Mouse (Mus musculus) heart, embryonic 14.5 days (tissue): ENCODE results near the gene Ptpra. TPM values are rescaled to one million over a fixed set of nuclear protein-coding genes. Genes with fewer than 3 reads are reported as not detected.

Experiments used
- ATAC-seq: fragments of 200-750 bp; cut with Nextera tagmentation; 2 replicates; pipeline ENCODE4 v1.8.0; 2017; ENCODE audit warnings: low read depth, moderate TSS enrichment; ENCODE audit not compliant: insufficient number of reproducible peaks, insufficient read depth, low FRiP score
- H3K27ac ChIP-seq, 2 experiments: fragments of 200-500 bp in 1 of 2; fragments of 300-500 bp in 1 of 2; sonication (generic) in 1 of 2; replicated peaks in 1 of 2; 2 replicates each; pipeline ENCODE4 v1.5.1; 2012 to 2014; ENCODE audit warnings: low read depth in 2 of 2, low read length in 2 of 2, control low read depth in 1 of 2, mild to moderate bottlenecking in 1 of 2, mixed read lengths in 1 of 2; ENCODE audit not compliant: control insufficient read depth in 1 of 2, insufficient read depth in 1 of 2
- H3K27me3 ChIP-seq: fragments of 300-500 bp; sonication (generic); 2 replicates; pipeline ENCODE4 v1.6.1; 2014; ENCODE audit warnings: mild to moderate bottlenecking, low read length, control low read depth; ENCODE audit not compliant: control insufficient read depth, insufficient read depth
- H3K36me3 ChIP-seq: fragments of 300-500 bp; sonication (generic); 2 replicates; pipeline ENCODE4 v1.6.1; 2014; ENCODE audit warnings: mild to moderate bottlenecking, control low read depth, low read length, mixed read lengths; ENCODE audit not compliant: control insufficient read depth, insufficient read depth
- H3K4me1 ChIP-seq, 2 experiments: fragments of 200-500 bp in 1 of 2; fragments of 300-500 bp in 1 of 2; sonication (generic) in 1 of 2; 2 replicates each; pipeline ENCODE4 v1.6.1; 2012 to 2014; ENCODE audit warnings: low read length in 2 of 2, control low read depth in 1 of 2, mixed read lengths in 1 of 2; ENCODE audit not compliant: control insufficient read depth in 2 of 2, insufficient read depth in 2 of 2
- H3K4me2 ChIP-seq: fragments of 300-500 bp; sonication (generic); 2 replicates; pipeline ENCODE4 v1.6.1; 2014; ENCODE audit warnings: mild to moderate bottlenecking, low read length
- H3K4me3 ChIP-seq, 2 experiments: fragments of 200-500 bp in 1 of 2; fragments of 300-500 bp in 1 of 2; sonication (generic) in 1 of 2; 2 replicates each; pipeline ENCODE4 v1.5.1; 2012 to 2014; ENCODE audit warnings: low read length in 2 of 2, mild to moderate bottlenecking in 2 of 2, control low read depth in 1 of 2, low read depth in 1 of 2, moderate library complexity in 1 of 2; ENCODE audit not compliant: control insufficient read depth in 1 of 2, insufficient read depth in 1 of 2
- H3K9ac ChIP-seq: fragments of 300-500 bp; sonication (generic); 2 replicates; pipeline ENCODE4 v1.6.1; 2014; ENCODE audit warnings: mild to moderate bottlenecking, low read length
- H3K9me3 ChIP-seq: fragments of 300-500 bp; sonication (generic); 2 replicates; pipeline ENCODE4 v1.6.1; 2016; ENCODE audit warnings: low read length, control low read depth; ENCODE audit not compliant: control insufficient read depth
- WGBS: fragments of 180-500 bp; shearing (Covaris S2); extraction: QIAGEN DNeasy Blood & Tissue Kit; methylation state at CpG from one replicate; pipeline ENCODE4 v1.1.7; 2014; 5-methylcytosine and 5-hydroxymethylcytosine counted together
- microRNA-seq: library from miRNA; unstranded; fragments of <30 nt; microRNA quantifications from one replicate; pipeline ENCODE4, GENCODE M21; 2016
- polyA plus RNA-seq: library from polyadenylated mRNA; unstranded; fragments of >200 nt; fragmentation: Nextera tagmentation; extraction: Ambion mirVana; gene quantifications from 2 replicates; pipeline ENCODE4 v1.2.1, GENCODE M21; 2014

The Ptpra gene
- polyA plus RNA-seq, 1 experiment from 2014 or later: 88.5 TPM

GRCm38 (mm10) chr2:130598399-130598798 is 148.3 kb downstream of the Ptpra start:
- Histone ChIP-seq H3K9me3 (no peaks in the 10 kb centered on the region), H3K27ac (peak overlapping the region; percentile 19 to 25; a peak in 1 of 4 replicates), H3K27me3 (no peaks in the 10 kb centered on the region), H3K36me3 (peaks cover 60% of the 10 kb centered on the region), H3K9ac (no peak overlapping the region), H3K4me1 (no peaks in the 10 kb centered on the region), H3K4me3 (no peak overlapping the region), H3K4me2 (no peak overlapping the region)
- no peak for ATAC-seq
- WGBS: 61% methylated on average over 3 of the region's 3 CpGs

GRCm38 (mm10) chr2:130602195-130602594 is 152.1 kb downstream of the Ptpra start:
- ATAC-seq: no peak
- no peaks in the 10 kb centered on the region for H3K9me3 ChIP-seq
- no peaks in the 10 kb centered on the region for H3K4me1 ChIP-seq
- WGBS: 77% methylated on average over 4 of the region's 4 CpGs
- peaks cover 53% of the 10 kb centered on the region for H3K36me3 ChIP-seq
- H3K27ac ChIP-seq: no peak overlapping the region
- H3K4me2 ChIP-seq: no peak overlapping the region
- H3K27me3 ChIP-seq: no peaks in the 10 kb centered on the region
- no peak overlapping the region for H3K9ac ChIP-seq
- no peak overlapping the region for H3K4me3 ChIP-seq

Small RNA genes within 50 kb of the gene (microRNA-seq; reads per million reads assigned to microRNA genes)
- gene Gm23876: not detected

Other genes with a start within 250 kb of the Ptpra start
- 110 and 124 TPM in 2 replicates for gene Nop56, start 175.8 kb upstream of the Ptpra start, polyA plus RNA-seq
- gene Idh3b, start 165.7 kb upstream of the Ptpra start, polyA plus RNA-seq: 326 and 327 TPM in 2 replicates
- 0.71 and 0.93 TPM in 2 replicates for gene Ebf4, start 155.1 kb upstream of the Ptpra start, polyA plus RNA-seq
- 22.0 and 26.2 TPM in 2 replicates for gene Cpxm1, start 52.7 kb upstream of the Ptpra start, polyA plus RNA-seq
- gene Gm28372, start 45.0 kb upstream of the Ptpra start, polyA plus RNA-seq: not detected in 2 replicates
- gene 1700020A23Rik, start 45.0 kb upstream of the Ptpra start, polyA plus RNA-seq: not detected in 2 replicates
- gene Tmem239, start 43.8 kb upstream of the Ptpra start, polyA plus RNA-seq: not detected in 2 replicates
- gene Vps16, start 25.9 kb upstream of the Ptpra start, polyA plus RNA-seq: 40.4 and 43.8 TPM in 2 replicates
- gene Pced1a, start 25.6 kb upstream of the Ptpra start, polyA plus RNA-seq: 5.2 and 6.7 TPM in 2 replicates
- gene Mrps26, start 113.5 kb downstream of the Ptpra start, polyA plus RNA-seq: 72.4 and 75.3 TPM in 2 replicates
- not detected in 2 replicates for gene Oxt, start 125.9 kb downstream of the Ptpra start, polyA plus RNA-seq
- not detected in 2 replicates for gene Avp, start 132.3 kb downstream of the Ptpra start, polyA plus RNA-seq
- gene Fastkd5, start 179.7 kb downstream of the Ptpra start, polyA plus RNA-seq: 14.9 and 15.1 TPM in 2 replicates
- 6.9 and 7.5 TPM in 2 replicates for gene Ubox5, start 179.8 kb downstream of the Ptpra start, polyA plus RNA-seq
- 0.35 and 0.80 TPM in 2 replicates for gene Lzts3, start 192.5 kb downstream of the Ptpra start, polyA plus RNA-seq
- 41.2 and 44.8 TPM in 2 replicates for gene Ddrgk1, start 214.4 kb downstream of the Ptpra start, polyA plus RNA-seq
- gene Itpa, start 217.3 kb downstream of the Ptpra start, polyA plus RNA-seq: 71.5 and 77.0 TPM in 2 replicates
- 0.11 TPM in 2 replicates for gene Slc4a11, start 247.2 kb downstream of the Ptpra start, polyA plus RNA-seq